Mouse (Mus musculus) hindbrain, embryonic 12.5 days (tissue): ENCODE measurements around the gene Stard3. TPM values are rescaled to one million over a fixed set of nuclear protein-coding genes. Genes with fewer than 3 reads are reported as not detected.

Source experiments
- ATAC-seq: fragments of 200-750 bp; cut with Nextera tagmentation; 2 replicates; pipeline ENCODE4 v1.8.0; 2017; ENCODE audit warnings: moderate TSS enrichment; ENCODE audit not compliant: low FRiP score
- H3K27ac ChIP-seq: fragments of 300-500 bp; sonication (generic); 2 replicates; pipeline ENCODE4 v1.5.1; 2016; ENCODE audit warnings: mild to moderate bottlenecking
- H3K27me3 ChIP-seq: fragments of 300-500 bp; sonication (generic); 2 replicates; pipeline ENCODE4 v1.6.1; 2016; ENCODE audit warnings: mild to moderate bottlenecking
- H3K36me3 ChIP-seq: fragments of 300-500 bp; sonication (generic); 2 replicates; pipeline ENCODE4 v1.6.1; 2016; ENCODE audit warnings: mild to moderate bottlenecking
- H3K4me1 ChIP-seq: fragments of 300-500 bp; sonication (generic); 2 replicates; pipeline ENCODE4 v1.6.1; 2016
- H3K4me2 ChIP-seq: fragments of 300-500 bp; sonication (generic); replicated peaks from 2 replicates; pipeline ENCODE4 v1.6.1; 2016; ENCODE audit warnings: mild to moderate bottlenecking
- H3K4me3 ChIP-seq: fragments of 300-500 bp; sonication (generic); 2 replicates; pipeline ENCODE4 v1.5.1; 2016; ENCODE audit warnings: mild to moderate bottlenecking
- H3K9ac ChIP-seq: fragments of 300-500 bp; sonication (generic); 2 replicates; pipeline ENCODE4 v1.6.1; 2016; ENCODE audit warnings: mild to moderate bottlenecking, moderate library complexity
- H3K9me3 ChIP-seq: fragments of 300-500 bp; sonication (generic); replicated peaks from 2 replicates; pipeline ENCODE4 v1.6.1; 2016; ENCODE audit warnings: mild to moderate bottlenecking
- WGBS: fragments of 180-500 bp; shearing (Covaris S2); methylation state at CpG from one replicate; pipeline ENCODE4 v1.1.7; 2016; 5-methylcytosine and 5-hydroxymethylcytosine counted together
- polyA plus RNA-seq: library from polyadenylated mRNA; unstranded; fragments of >200 nt; fragmentation: Nextera tagmentation; extraction: Ambion mirVana; gene quantifications from 2 replicates; pipeline ENCODE4 v1.2.1, GENCODE M21; 2016

Gene Stard3
- polyA plus RNA-seq, 1 experiment from 2014 or later = 50.0 TPM

DNA sequence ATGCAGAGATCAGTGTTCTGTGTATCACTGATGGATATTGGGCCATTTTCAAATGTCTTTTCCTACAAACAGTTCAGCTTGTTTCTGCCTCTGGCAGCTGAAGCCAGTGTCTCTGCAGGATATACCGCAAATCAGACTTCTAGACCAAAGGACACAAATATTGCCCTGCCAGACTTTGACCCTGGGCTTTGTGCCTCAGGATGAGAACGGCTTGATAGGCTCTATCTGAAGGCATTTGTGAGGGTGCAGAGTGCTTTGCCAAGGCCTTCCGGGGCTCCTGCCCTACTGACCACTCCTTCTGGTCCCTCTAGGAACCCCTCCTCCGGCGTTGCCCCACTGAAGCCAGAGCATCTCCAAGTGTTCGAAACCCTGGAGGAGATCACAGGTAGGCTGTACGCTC, 68.4 kb downstream of the Stard3 start:
- Histone ChIP-seq H3K27ac (no peak overlapping the region), H3K4me3 (no peak overlapping the region), H3K27me3 (no peaks in the 10 kb centered on the region), H3K4me2 (no peak overlapping the region), H3K9me3 (no peaks in the 10 kb centered on the region), H3K4me1 (no peaks in the 10 kb centered on the region), H3K36me3 (peaks cover 13% of the 10 kb centered on the region; the same call in 1 of the 2 replicates), H3K9ac (no peak overlapping the region)
- WGBS = 93% methylated on average over 7 of the region's 7 CpGs
- ATAC-seq = no peak

DNA sequence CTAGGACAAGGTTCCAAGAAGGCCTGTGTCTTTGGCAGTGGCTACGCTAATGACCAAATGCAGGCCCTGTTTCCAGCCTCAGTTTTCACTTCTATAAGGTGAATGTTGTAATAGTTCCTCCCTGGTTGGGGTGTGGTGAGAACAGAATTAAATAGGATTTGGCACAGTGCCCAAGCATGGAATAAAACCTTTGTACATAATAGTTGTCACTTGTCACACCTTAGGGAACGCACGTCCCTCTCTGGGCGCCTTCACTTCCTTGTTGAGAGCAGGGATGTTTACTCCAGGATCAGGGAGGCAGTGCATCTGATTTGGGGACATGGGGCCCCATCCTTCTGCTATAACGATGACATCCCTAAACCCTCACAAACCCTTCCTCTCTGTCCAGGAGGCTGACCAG, 70.3 kb downstream of the Stard3 start:
- Histone ChIP-seq H3K4me3 (no peak overlapping the region), H3K27me3 (no peaks in the 10 kb centered on the region), H3K9ac (no peak overlapping the region), H3K27ac (no peak overlapping the region), H3K4me2 (no peak overlapping the region), H3K36me3 (peaks cover 11% of the 10 kb centered on the region), H3K4me1 (no peaks in the 10 kb centered on the region), H3K9me3 (no peaks in the 10 kb centered on the region)
- WGBS = 90% methylated on average over 5 of the region's 5 CpGs
- ATAC-seq = no peak

Other genes with a start within 250 kb of the Stard3 start
- 31.1 and 36.8 TPM in 2 replicates for gene Fbxl20, start 208.0 kb upstream of the Stard3 start, polyA plus RNA-seq
- 74.3 and 84.9 TPM in 2 replicates for gene Med1, start 165.1 kb upstream of the Stard3 start, polyA plus RNA-seq
- 14.6 and 15.1 TPM in 2 replicates for gene Cdk12, start 155.3 kb upstream of the Stard3 start, polyA plus RNA-seq
- 7.2 and 10.2 TPM in 2 replicates for gene Neurod2, start 28.7 kb upstream of the Stard3 start, polyA plus RNA-seq
- 0.37 and 0.52 TPM in 2 replicates for gene Ppp1r1b, start 10.0 kb upstream of the Stard3 start, polyA plus RNA-seq
- 0.31 and 1.7 TPM in 2 replicates for gene Tcap, start 25.4 kb downstream of the Stard3 start, polyA plus RNA-seq
- gene Pnmt, start 28.1 kb downstream of the Stard3 start, polyA plus RNA-seq = 1.0 and 1.1 TPM in 2 replicates
- gene Pgap3, start 42.1 kb downstream of the Stard3 start, polyA plus RNA-seq = 9.1 and 10.2 TPM in 2 replicates
- gene Erbb2, start 54.1 kb downstream of the Stard3 start, polyA plus RNA-seq = 25.9 and 26.9 TPM in 2 replicates
- gene Mien1, start 80.6 kb downstream of the Stard3 start, polyA plus RNA-seq = 158 and 159 TPM in 2 replicates
- 2.0 and 4.4 TPM in 2 replicates for gene Grb7, start 88.0 kb downstream of the Stard3 start, polyA plus RNA-seq
- 0.09 TPM in 1 of 2 replicates, not detected in the other for gene Ikzf3, start 187.7 kb downstream of the Stard3 start, polyA plus RNA-seq
- 0.17 and 0.38 TPM in 2 replicates for gene Zpbp2, start 192.7 kb downstream of the Stard3 start, polyA plus RNA-seq
- gene Ormdl3, start 229.0 kb downstream of the Stard3 start, polyA plus RNA-seq = 69.8 and 71.4 TPM in 2 replicates
- not detected in 2 replicates for gene Lrrc3c, start 239.9 kb downstream of the Stard3 start, polyA plus RNA-seq